Mouse (Mus musculus): Measurements from ENCODE around the gene Speer4e.
"Not testable (repeated sequence)": the region's sequence is repeated elsewhere in the genome, so short reads cannot be mapped to it uniquely, and the experiment has no call there.

Speer4e gene

DNA sequence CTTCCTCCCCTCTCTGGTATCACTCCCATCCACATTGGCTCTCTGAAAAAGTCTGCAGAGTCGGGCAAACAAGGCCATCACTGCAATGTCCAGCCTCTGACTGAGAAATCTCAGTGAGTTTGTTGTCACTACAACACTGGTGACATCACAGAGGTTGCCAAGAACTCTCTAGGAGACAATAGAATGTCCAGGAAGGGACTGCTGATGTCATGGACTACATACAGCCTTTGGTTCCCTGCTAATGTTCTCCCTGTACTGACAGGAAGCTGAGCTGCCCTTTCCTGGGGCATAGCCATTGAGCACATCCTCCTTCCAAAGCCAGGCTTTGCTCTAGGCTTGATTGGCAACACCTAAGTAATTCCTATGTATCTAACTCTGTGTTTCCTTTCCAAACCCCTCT, at the start of gene Speer4e:
Gene Speer4e (minus strand): TSS at position 101 of the 400 bp plus-strand sequence.
- DNase-seq: not testable (repeated sequence)

DNA sequence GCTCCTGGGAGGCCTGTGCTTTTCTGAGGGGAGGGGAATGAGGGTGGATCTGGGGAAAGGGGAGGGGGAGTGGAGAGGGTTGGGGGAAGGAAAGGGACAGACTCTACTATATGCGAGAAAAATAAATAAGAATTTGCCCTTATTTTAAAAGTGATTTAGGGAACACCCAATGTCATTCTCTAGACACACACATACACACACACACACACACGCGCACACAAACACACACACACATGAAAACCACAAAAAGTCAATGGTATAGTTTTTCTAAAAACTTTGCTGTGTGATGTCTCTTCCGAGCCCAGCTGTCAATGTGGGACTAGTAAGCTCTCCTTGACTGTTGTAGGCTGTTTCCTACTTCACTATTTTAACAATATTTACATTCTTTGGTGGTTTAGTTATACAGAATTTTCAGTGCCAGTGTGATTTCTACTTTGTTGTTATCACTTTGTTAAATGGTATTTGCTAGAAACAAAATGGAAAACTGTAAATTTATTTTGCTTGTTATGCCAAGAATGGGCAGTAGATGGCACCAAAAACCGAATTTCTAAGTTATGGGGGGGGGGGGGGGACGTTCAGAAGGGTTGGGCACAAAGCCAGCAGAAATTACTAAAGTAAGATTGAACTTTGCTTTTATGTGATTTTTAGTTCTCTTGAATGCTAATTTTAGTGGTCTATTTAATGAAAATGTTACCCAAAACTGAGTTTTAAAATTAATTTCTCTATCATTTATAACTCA, 48.6 kb upstream of the Speer4e start:
- DNase-seq: not testable (repeated sequence)

DNA sequence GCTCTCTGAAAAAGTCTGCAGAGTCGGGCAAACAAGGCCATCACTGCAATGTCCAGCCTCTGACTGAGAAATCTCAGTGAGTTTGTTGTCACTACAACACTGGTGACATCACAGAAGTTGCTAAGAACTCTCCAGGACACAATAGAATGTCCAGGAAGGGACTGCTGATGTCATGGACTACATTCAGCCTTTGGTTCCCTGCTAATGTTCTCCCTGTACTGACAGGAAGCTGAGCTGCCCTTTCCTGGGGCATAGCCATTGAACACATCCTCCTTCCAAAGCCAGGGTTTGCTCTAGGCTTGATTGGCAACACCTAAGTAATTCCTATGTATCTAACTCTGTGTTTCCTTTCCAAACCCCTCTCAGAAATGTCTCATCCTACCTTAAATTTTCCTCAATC, 40.6 kb upstream of the Speer4e start, which contains the start of gene Gm10354:
Gene Gm10354 (minus strand): TSS at position 101 of the 400 bp plus-strand sequence.
- not testable (repeated sequence) for DNase-seq

DNA sequence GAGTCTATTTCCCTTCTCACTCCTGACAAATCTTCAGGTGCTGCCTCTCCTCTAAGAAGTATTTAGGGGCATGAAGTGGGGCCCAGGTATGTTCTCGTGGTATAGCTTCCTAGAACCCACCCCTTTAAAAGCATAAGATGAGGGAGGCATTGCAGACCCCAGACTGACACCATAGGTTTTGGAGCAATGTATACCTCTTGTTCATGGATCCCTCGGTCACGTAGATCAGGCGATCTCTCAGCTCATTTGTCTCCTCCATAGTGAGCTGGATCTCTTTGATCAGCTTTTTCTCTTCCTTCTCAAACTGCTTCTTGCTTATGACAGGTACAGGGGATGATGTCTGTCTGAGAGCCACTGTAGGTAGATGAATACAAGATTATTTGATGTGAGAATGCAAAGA, 39.1 kb upstream of the Speer4e start:
- DNase-seq: not testable (repeated sequence)

DNA sequence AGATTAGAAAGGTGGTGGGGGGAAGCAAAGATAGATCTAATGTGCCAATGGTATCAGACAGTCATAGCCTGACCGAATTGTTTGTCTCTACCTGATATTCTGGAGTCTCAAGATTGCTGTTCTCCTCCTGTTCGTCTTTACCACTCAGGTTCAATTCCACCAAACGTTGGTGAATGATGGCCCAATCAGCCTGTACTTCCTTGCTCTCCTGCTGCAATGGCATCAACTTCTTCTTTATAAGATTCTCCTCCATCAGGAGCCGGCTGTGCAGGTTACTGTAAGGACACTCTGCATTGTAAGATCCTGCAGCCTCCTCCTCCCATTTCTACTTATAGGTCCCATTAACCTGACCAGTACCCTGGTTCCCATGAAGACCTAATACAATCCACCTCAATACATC, 37.1 kb upstream of the Speer4e start:
- not testable (repeated sequence) for DNase-seq

DNA sequence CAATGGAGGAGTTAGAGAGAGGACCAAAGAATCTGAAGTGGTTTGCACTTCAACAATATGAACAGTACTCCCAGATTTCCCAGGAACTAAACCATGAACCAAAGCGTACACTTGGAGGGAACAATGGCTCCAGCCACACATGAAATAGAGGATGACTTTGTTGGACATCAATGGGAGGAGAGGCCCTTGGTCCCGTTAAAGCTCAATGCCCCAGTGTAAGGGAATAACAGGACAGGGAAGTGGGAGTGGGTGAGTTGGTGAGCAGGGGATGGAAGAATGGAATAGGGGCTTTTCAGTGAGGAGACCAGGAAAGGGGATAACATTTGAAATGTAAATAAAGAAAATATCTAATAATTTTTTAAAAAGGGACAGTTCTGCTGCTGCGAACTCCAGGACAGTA, 34.6 kb upstream of the Speer4e start:
- DNase-seq: not testable (repeated sequence)

DNA sequence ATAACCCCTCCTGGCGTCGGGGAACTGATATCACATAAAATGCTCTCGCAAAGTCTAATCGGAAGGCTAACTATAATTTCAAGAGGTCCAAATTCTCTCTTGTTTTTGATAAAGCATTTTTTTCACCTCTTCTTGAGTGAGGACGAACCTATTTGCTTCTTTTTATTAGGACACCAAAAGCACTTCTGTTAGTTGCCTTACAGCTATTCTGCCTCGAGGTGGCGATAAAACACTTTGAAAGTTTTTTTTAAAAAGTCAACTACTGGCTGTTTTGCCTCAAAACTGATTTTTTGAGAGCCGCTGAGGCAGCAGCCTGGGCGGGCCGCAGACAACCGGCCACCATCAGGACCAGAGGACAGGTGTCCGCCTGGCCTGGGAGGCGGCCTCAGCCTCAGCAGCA, 25.6 kb upstream of the Speer4e start:
- not testable (repeated sequence) for DNase-seq

DNA sequence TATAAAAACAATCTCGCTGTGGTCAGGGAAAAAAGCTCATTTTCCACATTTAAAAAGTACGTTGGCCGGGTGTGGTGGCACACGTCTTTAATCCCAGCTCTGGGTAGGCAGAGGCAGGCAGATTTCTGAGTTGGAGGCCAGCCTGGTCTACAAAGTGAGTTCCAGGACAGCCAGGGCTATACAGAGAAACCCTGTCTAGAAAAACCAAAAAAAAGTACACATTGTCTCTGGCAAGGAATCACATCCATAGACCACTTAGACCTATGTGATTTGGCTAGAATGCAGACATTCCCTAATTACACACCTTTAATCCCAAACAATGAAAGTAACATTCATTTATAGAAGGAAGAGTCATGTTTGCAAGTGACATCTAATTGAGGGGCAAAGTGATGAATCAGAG, 23.3 kb upstream of the Speer4e start:
- DNase-seq: not testable (repeated sequence)

DNA sequence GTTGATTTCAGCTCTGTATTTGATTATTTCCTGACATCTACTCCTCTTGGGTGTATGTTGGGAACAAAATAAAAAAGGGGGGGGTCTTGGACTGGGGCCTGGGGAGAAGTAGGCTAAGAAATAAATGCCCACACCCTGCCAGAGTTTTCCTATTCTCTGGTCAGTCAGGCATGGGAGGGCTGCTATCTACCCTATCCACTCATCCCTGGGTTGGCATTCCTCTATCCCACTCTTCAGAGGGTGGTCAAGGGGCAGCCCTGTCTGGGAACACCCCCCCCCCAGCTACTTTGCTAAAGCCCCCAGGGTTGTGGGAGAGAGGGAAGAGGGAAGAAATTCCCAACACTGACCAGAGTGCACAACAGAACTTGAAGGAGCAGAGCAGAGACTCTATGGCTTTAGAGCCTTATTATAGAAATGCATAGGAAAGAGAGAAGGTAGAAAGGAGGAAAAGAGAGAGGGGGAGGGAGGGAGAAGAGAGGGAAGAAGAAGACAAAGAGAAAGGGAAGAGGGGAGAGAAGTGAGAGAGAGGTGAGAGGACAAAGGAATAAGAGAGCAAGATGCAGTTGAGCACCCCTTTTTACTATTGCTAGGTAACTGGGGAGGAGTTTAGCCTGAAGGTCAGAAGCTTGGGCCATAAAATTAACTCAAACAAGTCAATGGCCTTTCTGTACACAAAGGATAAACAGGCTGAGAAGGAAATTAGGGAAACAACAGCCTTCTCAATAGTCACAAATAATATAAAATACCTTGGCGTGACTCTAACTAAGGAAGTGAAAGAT, 17.9 kb upstream of the Speer4e start:
- not testable (repeated sequence) for DNase-seq

DNA sequence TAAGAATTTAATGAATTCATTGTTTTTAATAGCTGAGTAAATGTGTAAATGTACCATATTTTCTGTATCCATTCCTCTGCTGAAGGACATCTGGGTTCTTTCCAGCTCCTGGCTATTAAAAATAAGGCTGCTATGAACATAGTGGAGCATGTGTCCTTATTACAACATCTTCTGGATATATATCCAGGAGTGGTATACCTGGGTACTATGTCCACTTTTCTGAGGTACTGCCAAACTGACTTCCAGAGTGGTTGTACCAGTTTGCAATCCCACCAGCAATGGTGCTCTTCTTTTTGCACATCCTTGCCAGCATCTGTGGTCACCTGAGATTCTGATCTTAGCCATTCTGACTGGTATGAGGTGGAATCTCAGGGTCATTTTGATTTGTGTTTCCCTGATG, 15.4 kb upstream of the Speer4e start:
- not testable (repeated sequence) for DNase-seq

DNA sequence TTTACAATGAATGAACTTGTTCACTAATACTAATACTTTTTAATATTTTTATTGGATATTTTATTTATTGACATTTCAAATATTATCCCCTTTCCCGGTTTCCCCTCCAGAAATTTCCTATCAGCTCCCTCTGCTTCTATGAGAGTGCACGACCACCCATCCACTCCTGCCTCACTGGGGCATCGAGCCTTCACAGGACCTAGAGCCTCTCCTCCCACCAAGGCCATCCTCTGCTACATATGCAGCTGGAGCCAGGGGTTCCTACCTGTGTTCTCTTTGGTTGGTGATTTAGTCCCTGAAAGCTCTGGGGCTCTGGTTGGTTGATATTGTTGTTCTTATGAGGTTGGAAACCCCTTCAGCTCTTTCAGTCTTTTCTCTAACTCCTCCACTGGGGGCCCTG, 14.5 kb upstream of the Speer4e start:
- not testable (repeated sequence) for DNase-seq

DNA sequence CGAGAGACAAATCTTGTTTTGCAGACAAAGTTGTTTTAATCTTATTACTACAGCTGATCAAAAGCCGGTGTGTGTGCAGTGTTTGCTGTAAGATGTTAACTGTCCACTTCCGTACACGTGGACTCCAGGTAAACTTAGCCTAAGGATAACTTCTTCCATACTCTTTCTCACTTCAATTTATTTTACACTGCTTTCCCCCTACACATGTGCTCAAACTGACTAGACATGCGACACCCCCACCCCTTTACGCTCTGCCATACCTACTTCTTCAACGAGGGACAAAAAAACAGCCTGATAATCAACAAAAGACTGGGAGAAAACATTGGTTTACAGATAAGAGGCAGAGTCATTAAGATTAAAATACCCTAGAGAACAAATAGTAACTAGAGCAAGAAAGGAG, 13.6 kb upstream of the Speer4e start:
- DNase-seq: not testable (repeated sequence)

DNA sequence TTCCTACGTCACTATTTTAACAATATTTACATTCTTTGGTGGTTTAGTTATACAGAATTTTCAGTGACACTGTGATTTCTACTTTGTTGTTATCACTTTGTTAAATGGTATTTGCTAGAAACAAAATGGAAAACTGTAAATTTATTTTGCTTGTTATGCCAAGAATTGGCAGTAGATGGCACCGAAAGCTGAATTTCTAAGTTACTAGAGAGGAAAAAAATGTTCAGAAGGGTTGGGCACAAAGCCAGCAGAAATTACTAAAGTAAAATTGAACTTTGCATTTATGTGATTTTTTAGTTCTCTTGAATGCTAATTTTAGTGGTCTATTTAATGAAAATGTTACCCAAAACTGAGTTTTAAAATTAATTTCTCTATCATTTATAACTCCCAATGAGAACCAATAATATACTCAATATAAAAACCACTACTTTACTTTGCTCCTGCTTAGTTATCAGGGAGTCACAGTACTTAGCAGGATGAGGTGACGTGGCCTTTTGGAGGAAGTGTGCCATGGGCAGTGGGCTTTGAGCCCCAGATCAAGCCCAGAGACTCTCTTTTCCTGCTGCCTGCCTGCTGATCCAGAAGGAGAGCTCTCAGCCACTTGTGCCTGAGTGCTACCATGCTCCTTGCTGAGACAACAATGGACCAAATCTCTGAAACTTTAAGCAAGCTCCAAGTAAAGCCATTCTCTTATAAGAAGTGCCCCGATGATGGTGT, 9.4 kb upstream of the Speer4e start:
- DNase-seq: not testable (repeated sequence)

DNA sequence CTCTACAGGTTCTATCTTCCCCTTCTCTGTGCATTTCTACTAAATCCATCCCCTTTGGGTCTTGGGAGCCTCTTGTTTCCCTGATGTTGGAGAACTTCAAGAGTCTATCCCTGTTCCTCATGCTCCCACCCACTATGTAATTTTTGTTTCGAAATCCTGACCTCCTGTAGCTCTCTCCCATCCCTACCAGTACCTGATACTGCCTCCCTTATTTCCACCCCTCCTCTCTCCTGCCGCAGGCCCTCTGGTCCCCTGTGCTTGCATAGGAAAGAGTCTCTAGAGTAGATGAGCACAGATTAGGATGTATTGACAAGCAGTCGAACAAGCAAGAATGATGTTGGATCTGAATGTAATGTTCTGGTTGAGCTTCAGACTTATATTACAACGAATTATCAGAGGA, 7.3 kb upstream of the Speer4e start:
- not testable (repeated sequence) for DNase-seq

DNA sequence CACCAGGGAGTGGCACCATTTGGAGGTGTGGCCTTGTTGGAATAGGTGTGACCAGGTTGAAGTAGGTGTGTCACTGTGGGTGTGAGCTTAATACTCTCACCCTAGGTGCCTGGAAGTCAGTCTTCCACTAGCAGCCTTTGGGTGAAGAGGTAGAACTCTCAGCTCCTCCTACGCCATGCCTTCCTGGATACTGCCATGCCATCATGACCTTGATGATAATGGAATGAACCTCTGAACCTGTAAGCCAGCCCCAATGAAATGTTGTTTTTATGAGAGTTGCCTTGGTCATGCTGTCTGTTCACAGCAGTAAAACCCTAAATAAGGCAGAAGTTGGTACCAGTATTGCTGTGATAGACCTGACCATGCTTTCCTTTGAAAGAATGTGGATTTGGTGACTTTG, 2.8 kb upstream of the Speer4e start:
- not testable (repeated sequence) for DNase-seq

DNA sequence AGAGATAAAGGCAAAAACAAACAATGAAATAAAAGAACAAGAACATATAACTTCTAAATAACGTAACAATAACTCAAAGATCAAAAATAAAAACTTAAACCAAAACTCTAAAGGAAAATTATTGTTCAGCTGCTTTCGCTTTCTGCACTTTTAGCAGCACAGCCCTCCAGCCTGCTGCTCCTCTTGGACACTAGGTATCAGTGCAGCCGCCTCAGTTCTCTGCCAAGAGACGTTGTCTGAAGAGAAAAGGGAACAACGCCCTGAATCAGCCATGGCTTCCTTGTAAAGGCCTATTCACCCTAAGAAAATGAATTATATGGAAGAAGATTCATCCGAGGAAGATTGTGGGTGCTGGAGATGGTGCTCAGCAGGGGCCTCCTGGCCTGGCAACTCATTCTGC, 4.5 kb downstream of the Speer4e start:
- DNase-seq: not testable (repeated sequence)

DNA sequence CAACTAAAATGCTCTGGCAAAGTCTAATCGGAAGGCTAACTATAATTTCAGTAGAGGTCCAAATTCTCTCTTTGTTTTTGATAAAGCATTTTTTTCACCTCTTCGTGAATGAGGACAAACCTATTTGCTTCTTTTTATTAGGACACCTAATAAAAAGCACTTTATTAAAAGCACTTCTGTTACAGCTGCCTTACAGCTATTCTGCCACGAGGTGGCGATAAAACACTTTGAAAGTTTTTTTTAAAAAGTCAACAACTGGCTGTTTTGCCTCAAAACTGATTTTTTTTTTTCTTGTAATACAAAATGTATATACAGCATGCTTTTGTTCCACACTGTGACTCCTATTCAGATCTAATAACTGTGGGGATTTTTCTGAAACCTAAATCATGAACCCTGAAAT, 11.2 kb downstream of the Speer4e start:
- DNase-seq: not testable (repeated sequence)

DNA sequence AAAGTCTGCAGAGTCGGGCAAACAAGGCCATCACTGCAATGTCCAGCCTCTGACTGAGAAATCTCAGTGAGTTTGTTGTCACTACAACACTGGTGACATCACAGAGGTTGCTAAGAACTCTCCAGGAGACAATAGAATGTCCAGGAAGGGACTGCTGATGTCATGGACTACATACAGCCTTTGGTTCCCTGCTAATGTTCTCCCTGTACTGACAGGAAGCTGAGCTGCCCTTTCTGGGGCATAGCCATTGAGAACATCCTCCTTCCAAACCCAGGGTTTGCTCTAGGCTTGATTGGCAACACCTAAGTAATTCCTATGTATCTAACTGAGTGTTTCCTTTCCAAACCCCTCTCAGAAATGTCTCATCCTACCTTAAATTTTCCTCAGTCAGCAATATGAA, 23.4 kb downstream of the Speer4e start, which contains the start of gene Gm9758:
Gene Gm9758 (minus strand): TSS at position 101 of the 400 bp plus-strand sequence.
- not testable (repeated sequence) for DNase-seq

DNA sequence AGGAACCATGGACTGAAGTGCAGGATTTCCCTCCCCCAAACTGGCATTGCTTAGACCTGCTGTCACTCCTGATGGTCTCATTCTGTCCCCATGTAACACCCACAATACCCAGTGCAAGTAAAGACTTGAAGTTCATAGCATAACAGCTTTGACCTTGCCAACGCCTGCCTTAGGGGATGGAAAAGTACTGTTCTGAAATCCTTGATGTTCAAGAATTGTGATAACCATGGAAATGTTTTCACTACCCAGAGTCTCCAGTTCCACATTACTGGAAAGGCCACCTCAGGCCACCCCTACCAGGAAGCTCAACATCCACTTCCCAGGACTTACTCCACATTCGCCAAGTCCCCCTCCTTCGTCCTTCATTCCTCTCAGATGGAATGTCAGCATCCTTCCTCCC, 23.9 kb downstream of the Speer4e start:
- DNase-seq: not testable (repeated sequence)

DNA sequence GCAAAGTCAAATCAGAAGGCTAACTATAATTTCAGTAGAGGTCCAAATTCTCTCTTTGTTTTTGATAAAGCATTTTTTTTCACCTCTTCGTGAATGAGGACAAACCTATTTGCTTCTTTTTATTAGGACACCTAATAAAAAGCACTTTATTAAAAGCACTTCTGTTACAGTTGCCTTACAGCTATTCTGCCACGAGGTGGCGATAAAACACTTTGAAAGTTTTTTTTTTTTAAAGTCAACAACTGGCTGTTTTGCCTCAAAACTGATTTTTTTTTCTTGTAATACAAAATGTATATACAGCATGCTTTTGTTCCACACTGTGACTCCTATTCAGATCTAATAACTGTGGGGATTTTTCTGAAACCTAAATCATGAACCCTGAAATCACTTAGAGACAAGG, 34.7 kb downstream of the Speer4e start:
- DNase-seq: not testable (repeated sequence)

DNA sequence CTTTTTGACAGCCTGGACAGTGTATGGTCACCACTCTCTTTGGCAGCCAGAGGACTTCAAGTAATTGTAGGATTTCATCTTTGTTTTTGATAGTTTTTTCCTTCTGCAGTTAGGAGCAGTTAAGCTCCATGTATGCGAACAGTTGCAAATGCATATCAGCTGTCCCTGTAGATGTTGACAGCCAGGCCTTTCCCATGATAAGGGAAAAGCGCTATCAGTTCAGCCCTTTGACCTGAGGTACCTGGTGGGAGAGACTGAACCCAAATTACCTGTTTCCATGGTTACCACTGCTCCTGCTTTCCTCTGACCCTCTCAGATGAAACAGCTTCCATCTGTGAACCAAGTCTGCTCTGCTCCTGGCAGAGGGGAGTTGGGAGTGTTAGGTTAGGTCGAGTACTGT, 46.0 kb downstream of the Speer4e start:
- no peak for DNase-seq

DNA sequence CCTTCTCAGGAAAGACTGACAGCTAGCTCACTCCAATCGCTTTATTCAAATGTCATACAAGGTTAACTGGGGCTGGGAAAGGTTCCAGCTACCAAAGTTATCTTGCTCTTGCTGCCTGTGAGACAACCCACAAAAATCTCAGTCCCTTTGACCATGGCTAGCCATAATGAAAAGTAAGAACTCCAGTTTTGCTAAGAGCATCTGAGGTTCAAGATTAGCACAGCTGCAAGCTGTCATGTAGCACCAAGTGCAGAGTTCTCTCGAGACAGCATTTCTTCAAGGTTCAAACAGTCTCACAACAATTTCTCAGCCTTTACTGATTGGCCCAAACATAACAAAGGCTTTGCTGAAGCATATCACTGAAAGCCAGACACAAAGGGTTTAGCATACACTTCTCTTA, 52.9 kb downstream of the Speer4e start:
- DNase-seq: not testable (repeated sequence)

Data from cerebellum, adult 8-10 months (tissue).